Mouse (Mus musculus): ENCODE measurements at regions not wholly inside any gene's neighbourhood (a gene's known extent, or its start where the extent isn't known, plus 50 kb on each side); places are given as distances from the start of the nearest gene placed in this dataset.

DNA sequence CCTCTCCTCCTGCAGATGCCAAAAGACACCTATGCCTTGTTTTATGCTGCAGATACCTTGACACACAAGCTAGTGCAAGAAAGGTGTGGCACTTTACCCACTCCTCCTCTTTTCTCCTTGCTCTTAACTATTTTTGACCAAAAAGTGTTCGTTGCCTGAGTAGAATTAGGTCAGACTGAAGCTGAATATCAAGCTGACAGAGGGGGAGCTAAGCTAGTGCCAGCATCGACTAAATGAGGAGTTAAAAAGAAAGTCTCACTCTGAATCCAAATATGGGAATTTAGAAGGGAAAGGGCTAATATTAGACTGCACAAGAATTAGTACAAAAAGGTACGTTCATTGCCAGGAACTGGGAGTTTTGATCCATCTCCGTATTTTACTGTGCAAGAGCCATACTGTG is 241.2 kb downstream of the Cog6 start:
- 62% methylated on average over 4 of the region's 4 CpGs for WGBS
- intact Hi-C loops (cut with DNase I): no loop called here

DNA sequence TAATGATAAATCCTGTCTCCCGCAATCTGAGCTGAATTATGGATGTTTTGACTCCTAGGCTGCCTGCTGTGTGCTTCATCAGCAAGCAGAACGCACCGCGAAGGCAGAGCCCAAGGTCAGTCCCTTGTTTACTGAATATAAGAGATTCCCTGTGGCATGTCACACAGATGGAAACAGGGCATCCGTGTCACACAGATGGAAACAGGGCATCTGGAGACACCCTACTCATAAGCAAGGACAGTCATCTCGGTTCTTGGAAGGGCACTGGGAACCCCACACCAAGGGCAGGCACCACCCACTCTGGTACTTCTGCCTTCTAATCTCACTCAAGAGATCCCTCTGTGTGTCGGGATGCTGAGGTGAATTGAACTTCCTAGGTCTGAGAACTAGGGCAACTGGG is 241.9 kb downstream of the Cog6 start:
- 73% methylated on average over 7 of the region's 7 CpGs for WGBS

More for the DNA sequence above, 241.2 kb downstream of the Cog6 start:
- H3K4me3 ChIP-seq: no peak overlapping the region
- no peaks in the 10 kb centered on the region for H3K27me3 ChIP-seq (ENCODE audit: control insufficient read depth, insufficient read depth, low read length)
- no peak overlapping the region for H3K9ac ChIP-seq (ENCODE audit: low read depth, low read length)
- no peaks in the 10 kb centered on the region for H3K4me1 ChIP-seq (ENCODE audit: control insufficient read depth, insufficient read depth, low read length)
- no peak overlapping the region for H3K27ac ChIP-seq
- no peak for TF ChIP-seq POLR2A (IDR thresholded peaks at IDR 0.05; ENCODE audit: insufficient read depth, low read depth, low read length)
- no peak for TF ChIP-seq CTCF (IDR thresholded peaks at IDR 0.05)
- no peaks in the 10 kb centered on the region for H3K36me3 ChIP-seq (ENCODE audit: control insufficient read depth, insufficient read depth, low read length)
- DNase-seq: no peak
- no peaks in the 10 kb centered on the region for H3K79me2 ChIP-seq (replicated peaks; ENCODE audit: control insufficient read depth, insufficient read depth, low read length)

DNA sequence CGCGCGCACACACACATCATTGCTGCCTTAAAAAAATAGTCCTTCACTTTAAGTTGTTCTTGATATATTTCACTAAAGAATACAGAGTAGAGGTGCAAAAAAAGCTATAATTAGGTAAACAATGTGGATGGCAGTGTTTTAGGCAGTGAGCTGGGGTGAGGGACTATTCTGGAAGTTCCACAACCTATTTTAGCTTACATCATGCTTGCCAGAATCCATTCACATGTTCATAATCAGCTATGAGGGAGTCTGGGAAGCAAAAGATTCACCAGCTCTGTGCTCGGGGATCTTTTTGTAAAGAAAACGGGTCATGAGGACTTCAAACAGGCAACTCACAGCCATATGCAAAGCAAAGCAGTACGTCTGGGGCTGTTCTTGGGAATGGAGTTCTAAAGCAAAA is 242.3 kb downstream of the Cog6 start:
- TF ChIP-seq POLR2A (IDR thresholded peaks at IDR 0.05; ENCODE audit: insufficient read depth, low read depth, low read length) (no peak), CTCF (IDR thresholded peaks at IDR 0.05) (no peak), EP300 (IDR thresholded peaks at IDR 0.05; ENCODE audit: insufficient read depth, low read depth, low read length) (no peak)
- no peaks in the 10 kb centered on the region for H3K4me1 ChIP-seq (ENCODE audit: control insufficient read depth, insufficient read depth, low read length)
- no peaks in the 10 kb centered on the region for H3K79me2 ChIP-seq (replicated peaks; ENCODE audit: control insufficient read depth, insufficient read depth, low read length)
- H3K36me3 ChIP-seq (ENCODE audit: control insufficient read depth, insufficient read depth, low read length): no peaks in the 10 kb centered on the region
- DNase-seq: no peak
- no peaks in the 10 kb centered on the region for H3K27me3 ChIP-seq (ENCODE audit: control insufficient read depth, insufficient read depth, low read length)
- H3K9ac ChIP-seq (ENCODE audit: low read depth, low read length): no peak overlapping the region
- 88% methylated on average over 6 of the region's 6 CpGs for WGBS
- no peak overlapping the region for H3K27ac ChIP-seq
- intact Hi-C loops (cut with DNase I): no loop called here
- H3K4me3 ChIP-seq: no peak overlapping the region

More for the DNA sequence above, 241.9 kb downstream of the Cog6 start:
- no peak for TF ChIP-seq EP300 (IDR thresholded peaks at IDR 0.05; ENCODE audit: insufficient read depth, low read depth, low read length)
- TF ChIP-seq POLR2A (IDR thresholded peaks at IDR 0.05; ENCODE audit: insufficient read depth, low read depth, low read length): no peak
- no peak for TF ChIP-seq CTCF (IDR thresholded peaks at IDR 0.05)
- Histone ChIP-seq H3K36me3 (ENCODE audit: control insufficient read depth, insufficient read depth, low read length) (no peaks in the 10 kb centered on the region), H3K4me3 (no peak overlapping the region), H3K4me1 (ENCODE audit: control insufficient read depth, insufficient read depth, low read length) (no peaks in the 10 kb centered on the region), H3K27me3 (ENCODE audit: control insufficient read depth, insufficient read depth, low read length) (no peaks in the 10 kb centered on the region), H3K79me2 (replicated peaks; ENCODE audit: control insufficient read depth, insufficient read depth, low read length) (no peaks in the 10 kb centered on the region), H3K9ac (ENCODE audit: low read depth, low read length) (no peak overlapping the region), H3K27ac (no peak overlapping the region)
- intact Hi-C loops (cut with DNase I): no loop called here
- DNase-seq: no peak

DNA sequence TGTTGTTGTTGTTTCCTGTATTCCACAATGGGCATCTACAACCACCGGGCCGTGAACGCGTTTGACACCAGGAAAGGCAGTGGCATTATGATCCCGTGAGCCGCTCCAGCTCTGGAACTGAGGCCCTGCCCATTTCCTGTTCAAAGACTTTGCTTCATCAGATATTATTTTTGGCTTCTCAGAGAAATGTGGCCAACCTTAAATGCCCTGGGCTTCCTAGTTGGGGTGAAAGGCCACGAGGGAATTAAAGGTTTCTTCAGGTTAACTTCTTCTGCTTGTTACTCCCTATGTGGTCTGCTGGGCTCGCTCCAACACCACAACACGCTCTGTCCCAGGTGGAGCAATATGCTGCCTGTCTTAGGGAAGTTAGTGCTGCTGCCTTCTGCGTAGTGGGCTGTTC is 249.8 kb downstream of the Cog6 start:
- Histone ChIP-seq H3K36me3 (ENCODE audit: control insufficient read depth, insufficient read depth, low read length) (no peaks in the 10 kb centered on the region), H3K79me2 (replicated peaks; ENCODE audit: control insufficient read depth, insufficient read depth, low read length) (no peaks in the 10 kb centered on the region), H3K4me1 (ENCODE audit: control insufficient read depth, insufficient read depth, low read length) (peaks cover 8% of the 10 kb centered on the region), H3K27ac (peak overlapping the region; percentile 28), H3K9ac (ENCODE audit: low read depth, low read length) (no peak overlapping the region), H3K27me3 (ENCODE audit: control insufficient read depth, insufficient read depth, low read length) (no peaks in the 10 kb centered on the region), H3K4me3 (no peak overlapping the region)
- DNase-seq: peak; percentile 28 to 30
- intact Hi-C loops (cut with DNase I): loop anchor here (10.0 kb wide), 1 partner anchor 198 kb away; no protein-coding TSS in a partner anchor
- 31% methylated on average over 10 of the region's 10 CpGs for WGBS
- TF ChIP-seq POLR2A (IDR thresholded peaks at IDR 0.05; ENCODE audit: insufficient read depth, low read depth, low read length) (no peak), CTCF (IDR thresholded peaks at IDR 0.05) (no peak), EP300 (IDR thresholded peaks at IDR 0.05; ENCODE audit: insufficient read depth, low read depth, low read length) (no peak)

DNA sequence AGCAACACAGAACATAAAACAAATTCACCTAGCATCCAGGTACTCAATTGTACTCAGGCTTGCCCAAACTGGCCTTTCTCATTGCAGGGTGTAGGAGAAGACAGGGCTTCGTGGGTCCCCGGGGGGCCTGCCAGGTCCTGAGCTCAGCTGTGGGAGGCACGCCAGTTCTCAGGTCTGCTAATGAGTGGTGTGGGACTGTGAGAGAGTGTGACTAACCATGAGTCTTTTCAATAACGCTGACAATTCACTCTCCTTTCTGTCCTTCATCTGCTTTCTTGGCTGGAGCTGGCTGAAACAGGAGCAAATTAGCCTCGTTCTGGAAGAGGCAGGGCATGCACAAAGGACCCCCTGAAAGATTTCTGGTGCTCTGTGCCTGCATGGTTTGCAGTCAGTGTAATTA is 250.2 kb downstream of the Cog6 start:
- WGBS: 49% methylated on average over 5 of the region's 5 CpGs

DNA sequence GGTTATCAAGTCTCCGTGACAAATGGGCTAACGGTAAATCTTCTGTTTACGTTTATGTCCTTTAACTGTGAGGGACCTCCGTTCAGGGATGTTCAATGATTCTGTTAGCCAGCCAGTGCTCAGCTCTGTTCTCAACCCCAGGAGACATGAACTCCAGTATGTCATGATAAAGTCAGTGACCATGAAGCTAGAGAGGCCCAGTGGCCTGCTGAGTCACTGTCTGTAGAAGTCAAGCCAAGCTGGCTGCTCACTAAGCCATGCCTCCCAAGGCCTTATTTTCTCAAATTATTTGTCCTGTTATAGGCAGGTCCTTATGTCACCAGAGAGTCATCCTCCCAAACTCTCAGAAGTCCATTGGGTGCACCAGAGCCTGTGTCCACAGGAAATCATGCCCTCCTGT is 252.9 kb downstream of the Cog6 start:
- peak in 1 of 2 experiments; percentile 37 for DNase-seq
- no peak overlapping the region for H3K9ac ChIP-seq (ENCODE audit: low read depth, low read length)
- no peaks in the 10 kb centered on the region for H3K27me3 ChIP-seq (ENCODE audit: control insufficient read depth, insufficient read depth, low read length)
- no peak overlapping the region for H3K4me3 ChIP-seq
- peaks cover 8% of the 10 kb centered on the region for H3K4me1 ChIP-seq (ENCODE audit: control insufficient read depth, insufficient read depth, low read length)
- WGBS: 81% methylated on average over 4 of the region's 4 CpGs
- TF ChIP-seq POLR2A (IDR thresholded peaks at IDR 0.05; ENCODE audit: insufficient read depth, low read depth, low read length) (no peak), CTCF (IDR thresholded peaks at IDR 0.05) (no peak), EP300 (IDR thresholded peaks at IDR 0.05; ENCODE audit: insufficient read depth, low read depth, low read length) (no peak)
- H3K27ac ChIP-seq: no peak overlapping the region
- no peaks in the 10 kb centered on the region for H3K36me3 ChIP-seq (ENCODE audit: control insufficient read depth, insufficient read depth, low read length)
- no peaks in the 10 kb centered on the region for H3K79me2 ChIP-seq (replicated peaks; ENCODE audit: control insufficient read depth, insufficient read depth, low read length)
- intact Hi-C loops (cut with DNase I): loop anchor here (10.0 kb wide), 1 partner anchor 201 kb away; no protein-coding TSS in a partner anchor

More for the DNA sequence above, 250.2 kb downstream of the Cog6 start:
- no peaks in the 10 kb centered on the region for H3K27me3 ChIP-seq (ENCODE audit: control insufficient read depth, insufficient read depth, low read length)
- TF ChIP-seq POLR2A (IDR thresholded peaks at IDR 0.05; ENCODE audit: insufficient read depth, low read depth, low read length) (no peak), EP300 (IDR thresholded peaks at IDR 0.05; ENCODE audit: insufficient read depth, low read depth, low read length) (no peak), CTCF (IDR thresholded peaks at IDR 0.05) (no peak)
- H3K4me1 ChIP-seq (ENCODE audit: control insufficient read depth, insufficient read depth, low read length): peaks cover 8% of the 10 kb centered on the region
- no peak for DNase-seq
- no peak overlapping the region for H3K4me3 ChIP-seq
- no peaks in the 10 kb centered on the region for H3K79me2 ChIP-seq (replicated peaks; ENCODE audit: control insufficient read depth, insufficient read depth, low read length)
- no peaks in the 10 kb centered on the region for H3K36me3 ChIP-seq (ENCODE audit: control insufficient read depth, insufficient read depth, low read length)
- peak overlapping the region; percentile 28 for H3K27ac ChIP-seq
- intact Hi-C loops (cut with DNase I): loop anchor here (10.0 kb wide), 1 partner anchor 198 kb away; no protein-coding TSS in a partner anchor
- no peak overlapping the region for H3K9ac ChIP-seq (ENCODE audit: low read depth, low read length)
